Mouse (Mus musculus) liver, adult 2 months (tissue): ENCODE measurements at regions not wholly inside any gene's neighbourhood (a gene's known extent, or its start where the extent isn't known, plus 50 kb on each side); places are given as distances from the start of the nearest gene placed in this dataset.
A peak's percentile ranks its signal among the peaks of the same experiment; 100 is the strongest.

ENCODE experiments used
- DNase-seq: peaks from one replicate; pipeline ENCODE4 v3.0.0-alpha.2; 2011; ENCODE audit warnings: low read depth, low spot score; ENCODE audit errors: extremely low read depth
- H3K27ac ChIP-seq: fragments of 200-500 bp; replicated peaks from 2 replicates; pipeline ENCODE4 v1.5.1; 2012; ENCODE audit warnings: low read depth, mild to moderate bottlenecking, control low read depth, inconsistent platforms, low read length; ENCODE audit not compliant: insufficient read depth
- H3K27me3 ChIP-seq: fragments of 200-500 bp; 2 replicates; pipeline ENCODE4 v1.6.1; 2012; ENCODE audit warnings: mild to moderate bottlenecking, moderate library complexity, low read length, inconsistent platforms; ENCODE audit not compliant: control insufficient read depth, insufficient read depth
- H3K36me3 ChIP-seq: fragments of 200-500 bp; 2 replicates; pipeline ENCODE4 v1.6.1; 2012; ENCODE audit warnings: low read length, inconsistent platforms; ENCODE audit not compliant: control insufficient read depth, insufficient read depth
- H3K4me1 ChIP-seq: fragments of 200-500 bp; 2 replicates; pipeline ENCODE4 v1.6.1; 2011; ENCODE audit warnings: low read length; ENCODE audit not compliant: control insufficient read depth, insufficient read depth
- H3K4me3 ChIP-seq: fragments of 200-500 bp; 2 replicates; pipeline ENCODE4 v1.5.1; 2011; ENCODE audit warnings: low read depth, mild to moderate bottlenecking, control low read depth, low read length, moderate library complexity; ENCODE audit not compliant: insufficient read depth
- H3K79me2 ChIP-seq: fragments of 200-500 bp; 2 replicates; pipeline ENCODE4 v1.6.1; 2012; ENCODE audit warnings: inconsistent platforms, mild to moderate bottlenecking, low read length, moderate library complexity; ENCODE audit not compliant: control insufficient read depth, insufficient read depth
- H3K9ac ChIP-seq: fragments of 200-500 bp; 2 replicates; pipeline ENCODE4 v1.6.1; 2012; ENCODE audit warnings: low read depth, mild to moderate bottlenecking, control low read depth, inconsistent platforms, low read length
- CTCF ChIP-seq: fragments of 200-500 bp; IDR thresholded peaks from 2 replicates; pipeline ENCODE4 v1.5.1; 2011; ENCODE audit warnings: low read depth, low read length, control low read depth
- POLR2A ChIP-seq: fragments of 200-500 bp; IDR thresholded peaks from 2 replicates; pipeline ENCODE4 v1.6.1; 2011; ENCODE audit warnings: low read length, control low read depth; ENCODE audit not compliant: insufficient read depth; ENCODE audit errors: extremely low read depth
- WGBS: fragments of 180-500 bp; shearing (Covaris S2); methylation state at CpG from one replicate; pipeline ENCODE4 v1.1.7; 2018; 5-methylcytosine and 5-hydroxymethylcytosine counted together

- Histone ChIP-seq H3K27ac (no peak overlapping the region), H3K9ac (no peak overlapping the region), H3K79me2 (no peaks in the 10 kb centered on the region), H3K36me3 (no peaks in the 10 kb centered on the region), H3K4me1 (no peaks in the 10 kb centered on the region), H3K4me3 (no peak overlapping the region), H3K27me3 (no peaks in the 10 kb centered on the region)
- no peak for DNase-seq
- TF ChIP-seq POLR2A (no peak), CTCF (no peak)
- 69% methylated on average over 3 of the region's 3 CpGs for WGBS
Measured at GRCm38 (mm10) chr9:68231131-68231530, 390.9 kb downstream of the Vps13c start.

GRCm38 (mm10) chr9:68234979-68235649 lies 394.9 kb downstream of the Vps13c start:
- Histone ChIP-seq H3K36me3 (no peaks in the 10 kb centered on the region), H3K4me1 (no peaks in the 10 kb centered on the region), H3K9ac (no peak overlapping the region), H3K27me3 (no peaks in the 10 kb centered on the region), H3K79me2 (no peaks in the 10 kb centered on the region), H3K27ac (no peak overlapping the region), H3K4me3 (no peak overlapping the region)
- TF ChIP-seq CTCF (no peak), POLR2A (no peak)
- 59% methylated on average over 12 of the region's 12 CpGs for WGBS
- DNase-seq, result no peak

GRCm38 (mm10) chr9:68239121-68239520 lies 398.9 kb downstream of the Vps13c start:
- no peak overlapping the region for H3K9ac ChIP-seq
- no peak overlapping the region for H3K4me3 ChIP-seq
- no peak for DNase-seq
- no peaks in the 10 kb centered on the region for H3K4me1 ChIP-seq
- no peak overlapping the region for H3K27ac ChIP-seq
- TF ChIP-seq CTCF (no peak), POLR2A (no peak)
- H3K79me2 ChIP-seq, result no peaks in the 10 kb centered on the region
- H3K27me3 ChIP-seq, result 0 out of 2 replicates have a peak, but pooled peaks cover under 1% of the 10 kb centered on the region
- H3K36me3 ChIP-seq, result no peaks in the 10 kb centered on the region

- 91% methylated on average over 5 of the region's 5 CpGs for WGBS
- H3K36me3 ChIP-seq, result no peaks in the 10 kb centered on the region
- H3K79me2 ChIP-seq, result no peaks in the 10 kb centered on the region
- H3K4me3 ChIP-seq, result no peak overlapping the region
- H3K4me1 ChIP-seq, result no peaks in the 10 kb centered on the region
- TF ChIP-seq POLR2A (no peak), CTCF (no peak)
- DNase-seq, result no peak
- no peak overlapping the region for H3K27ac ChIP-seq
- H3K27me3 ChIP-seq, result 0 out of 2 replicates have a peak, but pooled peaks cover 3% of the 10 kb centered on the region
- no peak overlapping the region for H3K9ac ChIP-seq
Measured at GRCm38 (mm10) chr9:68239551-68239950, 399.4 kb downstream of the Vps13c start.

- TF ChIP-seq CTCF, result no peak
- no peak for TF ChIP-seq POLR2A
- Histone ChIP-seq H3K27me3 (no peaks in the 10 kb centered on the region), H3K4me3 (no peak overlapping the region), H3K79me2 (no peaks in the 10 kb centered on the region), H3K4me1 (no peaks in the 10 kb centered on the region), H3K36me3 (no peaks in the 10 kb centered on the region), H3K27ac (no peak overlapping the region), H3K9ac (no peak overlapping the region)
- DNase-seq, result no peak
- WGBS, result 89% methylated on average over 16 of the region's 16 CpGs
Measured at GRCm38 (mm10) chr9:68250011-68250410, 403.6 kb upstream of the Rora start.

GRCm38 (mm10) chr9:68254218-68254617 lies 399.4 kb upstream of the Rora start:
- no peak for DNase-seq
- no peak overlapping the region for H3K4me3 ChIP-seq
- no peak overlapping the region for H3K9ac ChIP-seq
- TF ChIP-seq POLR2A (no peak), CTCF (peak; percentile 31)
- no peaks in the 10 kb centered on the region for H3K4me1 ChIP-seq
- 42% methylated on average over 3 of the region's 3 CpGs for WGBS
- no peaks in the 10 kb centered on the region for H3K27me3 ChIP-seq
- H3K79me2 ChIP-seq, result no peaks in the 10 kb centered on the region
- no peak overlapping the region for H3K27ac ChIP-seq
- no peaks in the 10 kb centered on the region for H3K36me3 ChIP-seq
